Mouse (Mus musculus) erythroblast, embryonic 14.5 days (primary cell): ENCODE measurements around the gene Cdhr3.

Experiments
- GATA1 ChIP-seq: IDR thresholded peaks from 2 replicates; pipeline ENCODE4 v1.6.1; 2012; ENCODE audit warnings: low read length, inconsistent platforms, mixed read lengths
- TAL1 ChIP-seq: IDR thresholded peaks from 3 replicates; pipeline ENCODE4 v1.6.1; 2012; ENCODE audit warnings: low read length, inconsistent platforms, mixed read lengths

DNA sequence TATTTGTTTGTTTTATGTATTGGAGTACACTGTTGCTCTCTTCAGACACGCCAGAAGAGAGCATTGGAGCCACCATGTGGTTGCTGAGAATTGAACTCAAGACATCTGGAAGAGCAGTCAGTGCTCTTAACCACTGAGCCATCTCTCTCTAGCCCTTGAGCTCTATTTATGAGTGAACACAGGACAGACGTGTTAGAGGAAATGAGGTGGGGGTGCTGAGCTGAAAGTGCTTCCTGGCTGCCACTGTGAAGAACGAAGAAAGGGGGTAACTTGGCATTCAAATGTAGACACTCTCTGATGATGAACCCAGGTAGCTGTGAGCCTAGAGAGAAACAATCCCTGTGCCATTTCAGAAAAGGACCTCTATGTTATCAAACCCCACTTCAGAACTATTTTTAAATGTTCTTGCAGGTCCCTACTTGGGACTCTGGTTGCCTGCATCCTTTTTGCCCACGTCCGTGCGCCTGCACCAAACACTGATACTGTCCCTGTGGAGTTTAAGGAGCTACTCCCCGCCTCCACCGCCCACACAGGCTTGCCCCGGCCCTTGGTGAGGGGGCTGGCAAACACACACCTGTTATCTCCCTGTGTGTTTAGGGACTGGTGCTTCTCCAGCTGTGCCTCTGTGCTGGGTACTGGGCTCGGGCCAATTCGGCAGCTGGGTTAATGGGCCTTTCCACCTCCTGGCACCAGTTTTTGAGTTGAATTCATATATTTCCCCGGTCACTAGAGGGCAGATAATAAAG is 58.2 kb downstream of the Cdhr3 start:
- TF ChIP-seq TAL1 = no peak
- TF ChIP-seq GATA1 = no peak
